Mouse (Mus musculus) lung, postnatal 0 days (tissue): ENCODE measurements at regions not wholly inside any gene's neighbourhood (a gene's known extent, or its start where the extent isn't known, plus 50 kb on each side); places are given as distances from the start of the nearest gene placed in this dataset.

Experiments used
- CTCF ChIP-seq: IDR thresholded peaks from 2 replicates; pipeline ENCODE4 v1.5.1; 2016; ENCODE audit warnings: antibody characterized with exemption, mild to moderate bottlenecking
- EP300 ChIP-seq: IDR thresholded peaks from 2 replicates; pipeline ENCODE4 v1.6.1; 2016; ENCODE audit warnings: antibody characterized with exemption, mild to moderate bottlenecking, control low read depth

DNA sequence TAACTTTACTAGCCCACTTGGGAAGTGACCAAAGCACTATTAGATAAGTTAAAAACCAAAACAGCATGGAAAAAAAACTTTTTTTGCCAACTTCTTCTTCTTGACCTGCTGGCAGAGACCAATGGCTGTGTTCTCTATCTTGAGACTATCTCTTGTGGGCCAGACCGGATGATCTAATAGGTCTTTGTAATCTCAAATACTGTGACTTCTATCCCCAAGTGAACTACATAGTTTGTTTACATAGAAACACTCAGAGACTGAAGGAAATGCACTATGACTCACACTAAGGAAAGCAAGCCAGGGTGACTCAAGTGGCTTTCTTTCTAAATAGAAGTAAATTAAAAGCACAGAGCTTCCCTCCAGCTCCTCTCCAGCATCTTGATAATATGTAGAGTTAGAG is 384.3 kb upstream of the Ubash3b start:
- TF ChIP-seq CTCF = no peak
- no peak for TF ChIP-seq EP300
